Mouse (Mus musculus) hindbrain, embryonic 14.5 days (tissue): ENCODE results near the gene Myh10. TPM values are rescaled to one million over a fixed set of nuclear protein-coding genes. Genes with fewer than 3 reads are reported as not detected.

Experiments used
- ATAC-seq: fragments of 200-750 bp; cut with Nextera tagmentation; 2 replicates; pipeline ENCODE4 v1.8.0; 2017; ENCODE audit warnings: moderate number of reproducible peaks, mild to moderate bottlenecking, moderate TSS enrichment, moderate library complexity; ENCODE audit not compliant: low FRiP score
- DNase-seq: peaks from one replicate; pipeline ENCODE4 v3.0.0-alpha.2; 2015; ENCODE audit warnings: low spot score
- H3K27ac ChIP-seq: fragments of 300-500 bp; sonication (generic); 2 replicates; pipeline ENCODE4 v1.5.1; 2014; ENCODE audit warnings: mild to moderate bottlenecking, moderate library complexity
- H3K27me3 ChIP-seq: fragments of 300-500 bp; sonication (generic); 2 replicates; pipeline ENCODE4 v1.6.1; 2014; ENCODE audit warnings: mild to moderate bottlenecking, low read length, mixed read lengths; ENCODE audit not compliant: control insufficient read depth, insufficient read depth
- H3K36me3 ChIP-seq: fragments of 300-500 bp; sonication (generic); replicated peaks from 2 replicates; pipeline ENCODE4 v1.6.1; 2014; ENCODE audit not compliant: control insufficient read depth, insufficient read depth
- H3K4me1 ChIP-seq: fragments of 300-500 bp; sonication (generic); replicated peaks from 2 replicates; pipeline ENCODE4 v1.6.1; 2014; ENCODE audit warnings: antibody characterized with exemption, low read length, mixed read lengths; ENCODE audit not compliant: control insufficient read depth, insufficient read depth
- H3K4me2 ChIP-seq: fragments of 300-500 bp; sonication (generic); replicated peaks from 2 replicates; pipeline ENCODE4 v1.6.1; 2014; ENCODE audit warnings: mild to moderate bottlenecking, moderate library complexity
- H3K4me3 ChIP-seq: fragments of 300-500 bp; sonication (generic); replicated peaks from 2 replicates; pipeline ENCODE4 v1.5.1; 2014; ENCODE audit warnings: mild to moderate bottlenecking, low read length
- H3K9ac ChIP-seq: fragments of 300-500 bp; sonication (generic); 2 replicates; pipeline ENCODE4 v1.6.1; 2014
- H3K9me3 ChIP-seq: fragments of 300-500 bp; sonication (generic); 2 replicates; pipeline ENCODE4 v1.6.1; 2016; ENCODE audit warnings: low read length; ENCODE audit not compliant: control insufficient read depth
- WGBS: fragments of 180-500 bp; shearing (Covaris S2); extraction: QIAGEN DNeasy Blood & Tissue Kit; methylation state at CpG from one replicate; pipeline ENCODE4 v1.1.7; 2014; 5-methylcytosine and 5-hydroxymethylcytosine counted together
- polyA plus RNA-seq: library from polyadenylated mRNA; unstranded; fragments of >200 nt; fragmentation: Nextera tagmentation; extraction: Ambion mirVana; gene quantifications from 2 replicates; pipeline ENCODE4 v1.2.1, GENCODE M21; 2014

Gene Myh10
- 95.3 and 101 TPM in 2 replicates for polyA plus RNA-seq

DNA sequence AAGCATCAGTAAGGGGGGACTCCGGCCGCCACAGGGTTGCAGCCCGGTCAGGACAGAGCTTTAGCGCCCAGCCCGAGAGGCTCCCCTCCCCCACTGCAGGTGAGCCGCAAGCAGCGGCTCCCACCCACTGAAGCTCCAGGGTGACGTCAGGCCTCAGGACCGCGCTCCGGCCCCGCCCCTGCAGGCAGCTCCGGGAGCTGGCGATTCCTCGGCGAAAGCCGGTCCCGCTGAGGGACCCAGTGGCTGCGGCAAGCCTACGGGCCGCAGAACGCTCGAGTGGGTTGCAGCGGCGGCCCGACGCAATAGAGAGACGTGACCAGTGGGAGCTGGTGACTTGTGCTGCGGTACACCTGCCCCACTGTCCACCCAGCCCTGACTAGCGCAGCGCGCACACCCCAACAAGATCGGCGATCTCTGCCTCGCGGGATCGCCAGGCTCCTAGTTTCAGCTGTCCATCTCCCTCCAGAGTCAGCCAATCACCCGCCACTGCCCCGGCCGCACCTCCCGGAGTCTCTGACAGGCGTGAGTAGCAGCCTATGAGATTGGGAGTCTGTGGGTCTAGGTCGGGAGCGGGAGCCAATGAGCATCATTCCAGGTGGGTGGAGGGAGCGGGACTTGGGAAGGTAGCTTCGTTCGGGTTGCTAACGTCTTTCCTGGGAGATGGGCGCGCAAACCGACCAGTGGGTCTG lies at the start of gene Myh10:
TSS of gene Myh10 (plus strand) at position 239 of the 689 bp plus-strand sequence.
- H3K9ac ChIP-seq = peak within 1 kb of the TSS; percentile 87
- H3K4me1 ChIP-seq = peaks cover 11% of the 10 kb centered on the region
- H3K27me3 ChIP-seq = no peaks in the 10 kb centered on the region
- ATAC-seq (peak; percentile 99), DNase-seq (peak; percentile 98)
- H3K4me2 ChIP-seq = peak within 1 kb of the TSS; percentile 59
- H3K36me3 ChIP-seq = no peaks in the 10 kb centered on the region
- peak within 1 kb of the TSS; percentile 80 for H3K4me3 ChIP-seq
- 0% methylated on average over 51 of the region's 51 CpGs for WGBS
- H3K27ac ChIP-seq = peak within 1 kb of the TSS; percentile 96
- no peaks in the 10 kb centered on the region for H3K9me3 ChIP-seq

DNA sequence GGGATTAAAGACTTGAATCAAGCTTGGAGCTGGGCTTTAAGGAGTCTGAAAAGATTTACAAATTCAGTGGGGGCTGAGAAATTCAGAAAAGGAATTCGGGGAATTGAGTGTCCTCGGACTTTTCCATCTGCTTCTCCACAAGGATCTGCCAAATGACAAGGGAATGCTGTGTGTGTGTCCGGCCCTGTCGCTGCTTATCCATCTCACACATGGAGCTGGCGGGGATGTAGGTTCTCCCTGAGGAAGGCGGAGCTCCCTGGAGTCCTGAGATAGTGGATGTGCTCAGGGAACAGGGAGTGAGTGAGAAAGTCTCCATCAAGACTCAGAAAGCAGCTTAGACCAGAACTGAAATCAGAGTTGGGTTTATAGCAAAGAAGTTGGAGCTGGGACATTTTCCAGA lies 46.6 kb upstream of the Myh10 start:
- DNase-seq = no peak
- no peaks in the 10 kb centered on the region for H3K36me3 ChIP-seq
- no peak for ATAC-seq

DNA sequence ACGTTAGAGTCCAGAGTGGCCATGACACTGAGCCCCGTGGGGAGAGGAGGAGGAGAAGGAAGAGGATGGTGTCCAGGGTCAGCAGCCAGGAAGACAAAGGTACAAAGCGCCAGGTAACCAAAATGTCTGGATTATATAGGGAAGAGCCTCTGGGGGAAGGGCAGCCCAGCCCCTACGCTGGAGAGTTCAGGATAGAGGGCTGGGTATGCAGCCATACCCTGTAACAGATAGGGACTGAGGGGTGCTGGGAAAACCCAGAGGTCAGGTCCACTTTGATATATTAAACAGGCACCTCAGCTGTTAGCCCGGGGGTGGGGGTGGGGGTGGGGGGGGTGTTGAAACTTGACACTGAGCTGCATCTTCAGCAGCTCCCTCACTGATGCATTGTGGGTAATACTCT lies 43.6 kb upstream of the Myh10 start:
- no peak overlapping the region for H3K4me3 ChIP-seq
- ATAC-seq (no peak), DNase-seq (no peak)
- 72% methylated on average over 5 of the region's 5 CpGs for WGBS
- H3K27me3 ChIP-seq = no peaks in the 10 kb centered on the region
- no peak overlapping the region for H3K9ac ChIP-seq
- no peaks in the 10 kb centered on the region for H3K9me3 ChIP-seq
- H3K36me3 ChIP-seq = no peaks in the 10 kb centered on the region
- H3K27ac ChIP-seq = no peak overlapping the region
- no peak overlapping the region for H3K4me2 ChIP-seq
- H3K4me1 ChIP-seq = no peaks in the 10 kb centered on the region

More for the DNA sequence above, 46.6 kb upstream of the Myh10 start:
- no peak overlapping the region for H3K4me3 ChIP-seq
- no peaks in the 10 kb centered on the region for H3K9me3 ChIP-seq
- no peak overlapping the region for H3K9ac ChIP-seq
- H3K4me2 ChIP-seq = no peak overlapping the region
- no peaks in the 10 kb centered on the region for H3K4me1 ChIP-seq
- no peak overlapping the region for H3K27ac ChIP-seq
- 58% methylated on average over 6 of the region's 6 CpGs for WGBS
- no peaks in the 10 kb centered on the region for H3K27me3 ChIP-seq

DNA sequence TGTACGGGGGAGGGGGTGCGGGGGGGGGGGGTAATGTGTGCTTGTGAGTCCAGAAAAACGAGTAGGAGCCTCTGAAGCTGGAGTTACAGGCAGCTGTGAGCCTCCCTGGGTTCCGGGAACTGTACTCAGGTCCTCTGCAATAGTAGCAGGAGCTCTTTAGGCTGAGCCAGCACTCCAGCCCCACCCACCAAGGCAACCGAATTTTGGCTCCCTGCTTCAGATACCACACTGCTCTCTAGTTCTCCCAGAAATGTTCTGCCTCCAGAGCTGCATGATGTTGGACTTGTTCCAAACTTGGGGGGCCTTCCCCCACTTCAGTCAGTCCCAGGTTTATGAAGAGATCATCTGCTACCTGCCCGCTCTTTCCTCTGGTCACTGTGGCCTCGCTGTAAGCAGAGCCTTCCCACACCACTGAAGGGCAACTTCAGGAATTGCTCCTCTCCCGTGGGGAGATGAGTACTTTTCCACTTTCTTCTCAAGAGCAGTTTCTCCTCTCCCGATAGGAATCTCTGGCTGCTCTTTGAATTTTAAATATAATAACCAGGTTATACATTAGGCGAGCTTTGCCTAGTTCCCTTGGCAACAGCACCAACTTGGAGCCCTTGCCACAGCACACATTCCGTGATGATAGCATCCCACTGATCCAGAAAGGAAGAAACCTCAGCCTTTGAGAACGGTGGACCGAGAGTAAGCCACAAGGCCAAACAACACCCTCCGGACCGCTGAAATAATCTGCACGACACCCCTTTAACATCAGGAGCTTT lies 42.8 kb upstream of the Myh10 start:
- WGBS = 72% methylated on average over 16 of the region's 16 CpGs
- no peak for DNase-seq

DNA sequence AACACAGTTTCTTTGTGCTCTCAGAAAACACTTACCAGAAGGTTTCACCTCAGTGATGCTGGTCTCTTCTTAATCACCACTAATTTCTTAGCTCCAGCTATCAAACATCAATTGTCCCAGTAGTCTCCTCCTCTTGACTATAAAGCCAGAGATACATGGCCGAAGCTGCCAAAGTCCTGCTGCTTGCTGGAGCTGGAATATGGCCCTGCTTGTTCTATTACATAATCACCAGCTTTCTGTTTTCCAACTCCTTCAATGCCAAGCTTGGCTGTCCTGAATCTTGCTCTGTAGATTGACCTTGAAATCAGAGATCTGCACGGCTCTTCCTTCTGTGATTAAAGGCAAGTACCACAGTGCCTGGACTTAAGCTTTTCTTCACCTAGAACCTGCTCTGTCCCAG lies 39.8 kb upstream of the Myh10 start:
- no peak for ATAC-seq
- no peaks in the 10 kb centered on the region for H3K36me3 ChIP-seq
- H3K27me3 ChIP-seq = no peaks in the 10 kb centered on the region
- no peak overlapping the region for H3K9ac ChIP-seq
- no peaks in the 10 kb centered on the region for H3K4me1 ChIP-seq
- 88% methylated on average over 2 of the region's 2 CpGs for WGBS
- no peak overlapping the region for H3K27ac ChIP-seq
- H3K4me2 ChIP-seq = no peak overlapping the region
- DNase-seq = no peak
- H3K4me3 ChIP-seq = no peak overlapping the region
- no peaks in the 10 kb centered on the region for H3K9me3 ChIP-seq

More for the DNA sequence above, 42.8 kb upstream of the Myh10 start:
- no peak overlapping the region for H3K9ac ChIP-seq
- ATAC-seq = no peak
- H3K27ac ChIP-seq = no peak overlapping the region
- no peak overlapping the region for H3K4me3 ChIP-seq
- H3K4me2 ChIP-seq = no peak overlapping the region
- no peaks in the 10 kb centered on the region for H3K4me1 ChIP-seq
- no peaks in the 10 kb centered on the region for H3K27me3 ChIP-seq
- no peaks in the 10 kb centered on the region for H3K9me3 ChIP-seq
- no peaks in the 10 kb centered on the region for H3K36me3 ChIP-seq

DNA sequence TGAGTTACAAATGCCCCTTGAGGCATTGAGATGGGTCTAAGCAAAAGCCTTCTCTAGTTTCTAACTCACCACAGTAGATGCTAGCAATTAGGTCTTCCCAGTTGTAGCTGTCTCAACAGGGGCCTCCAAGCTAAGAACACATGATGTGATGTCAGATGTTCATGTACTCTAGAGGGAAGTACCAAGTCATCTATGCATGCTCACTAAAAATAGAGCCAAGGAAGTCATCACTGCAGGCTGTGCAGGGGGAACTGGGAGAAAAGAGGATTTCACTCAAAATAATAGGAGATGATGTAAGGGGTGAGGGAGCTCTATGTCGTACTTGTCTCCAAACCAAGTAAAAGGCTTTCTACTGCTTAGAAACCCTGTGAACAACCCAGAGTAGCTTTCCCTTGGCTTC lies 35.8 kb upstream of the Myh10 start:
- ATAC-seq = no peak
- no peak overlapping the region for H3K9ac ChIP-seq
- no peak overlapping the region for H3K4me3 ChIP-seq
- no peaks in the 10 kb centered on the region for H3K9me3 ChIP-seq
- no peak overlapping the region for H3K4me2 ChIP-seq
- no peaks in the 10 kb centered on the region for H3K36me3 ChIP-seq
- no peak overlapping the region for H3K27ac ChIP-seq
- no peak for DNase-seq
- no peaks in the 10 kb centered on the region for H3K4me1 ChIP-seq
- 78% methylated on average over 1 of the region's 1 CpGs for WGBS
- no peaks in the 10 kb centered on the region for H3K27me3 ChIP-seq

DNA sequence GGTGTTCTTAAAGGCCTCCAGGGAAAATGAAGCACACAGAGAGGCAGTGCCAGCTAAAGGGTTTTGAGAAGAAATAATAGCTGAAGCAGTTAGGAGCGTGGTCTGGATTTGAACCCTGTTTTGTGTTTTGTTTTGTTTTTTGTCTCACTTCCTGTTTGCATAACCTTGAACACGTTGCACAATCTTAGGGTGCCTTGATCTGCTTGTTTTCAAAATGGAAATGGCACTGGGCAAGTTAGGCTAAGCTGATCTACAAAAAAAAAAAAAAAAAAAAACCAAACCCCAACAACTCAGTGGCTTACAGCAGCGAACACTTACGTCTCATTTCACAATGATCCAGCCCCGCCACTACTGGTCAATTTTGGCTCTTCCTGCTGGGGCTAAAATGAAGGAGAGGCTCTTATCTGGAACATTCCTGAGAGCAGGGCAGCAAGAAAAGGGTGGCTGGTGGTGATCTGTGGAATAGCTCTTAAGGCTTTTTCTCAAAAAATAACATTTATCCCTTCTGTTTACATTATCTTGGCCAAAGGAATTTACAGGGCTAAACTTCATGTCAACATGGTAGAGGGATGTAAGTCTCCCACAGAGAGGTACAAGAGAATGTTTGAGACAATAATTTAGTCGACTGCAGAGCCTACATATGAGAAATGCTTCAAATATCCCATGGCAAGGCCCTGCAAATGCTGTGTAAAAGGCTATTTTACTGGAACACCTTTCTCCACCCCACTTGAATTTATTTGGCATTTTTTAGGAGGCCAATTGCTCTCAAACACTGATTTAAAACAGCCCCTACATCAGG lies 34.3 kb upstream of the Myh10 start:
- no peaks in the 10 kb centered on the region for H3K4me1 ChIP-seq
- H3K9me3 ChIP-seq = no peaks in the 10 kb centered on the region
- no peak overlapping the region; the same call in 1 of the 2 replicates for H3K27ac ChIP-seq
- H3K36me3 ChIP-seq = no peaks in the 10 kb centered on the region
- DNase-seq (no peak), ATAC-seq (no peak)
- H3K4me2 ChIP-seq = no peak overlapping the region
- H3K27me3 ChIP-seq = no peaks in the 10 kb centered on the region
- no peak overlapping the region for H3K9ac ChIP-seq
- WGBS = 60% methylated on average over 6 of the region's 6 CpGs
- H3K4me3 ChIP-seq = no peak overlapping the region

DNA sequence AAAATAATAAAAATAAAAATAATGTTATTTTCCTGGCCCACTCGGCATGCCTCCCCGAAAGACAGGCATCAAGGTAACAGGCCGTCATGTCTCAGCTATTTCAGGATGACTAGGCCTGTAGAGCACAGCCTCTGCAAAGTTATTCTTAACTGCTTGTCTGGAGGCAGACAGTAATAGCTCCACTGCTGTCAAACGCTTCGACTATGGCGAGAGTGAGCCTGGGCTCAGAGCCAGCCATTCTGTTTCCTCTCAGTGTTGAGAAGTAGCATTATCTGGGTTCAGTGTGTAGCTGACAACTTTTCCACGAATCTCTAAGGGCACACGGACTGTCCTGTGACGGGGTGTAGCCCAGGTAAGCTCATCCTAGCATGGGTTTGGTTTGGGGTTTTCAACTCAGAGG lies 33.5 kb upstream of the Myh10 start:
- H3K4me1 ChIP-seq = no peaks in the 10 kb centered on the region
- ATAC-seq (no peak), DNase-seq (peak; percentile 38)
- no peaks in the 10 kb centered on the region for H3K36me3 ChIP-seq
- no peak overlapping the region for H3K27ac ChIP-seq
- no peak overlapping the region for H3K9ac ChIP-seq
- H3K4me2 ChIP-seq = no peak overlapping the region
- H3K4me3 ChIP-seq = no peak overlapping the region
- no peaks in the 10 kb centered on the region for H3K9me3 ChIP-seq
- no peaks in the 10 kb centered on the region for H3K27me3 ChIP-seq
- 76% methylated on average over 9 of the region's 9 CpGs for WGBS

DNA sequence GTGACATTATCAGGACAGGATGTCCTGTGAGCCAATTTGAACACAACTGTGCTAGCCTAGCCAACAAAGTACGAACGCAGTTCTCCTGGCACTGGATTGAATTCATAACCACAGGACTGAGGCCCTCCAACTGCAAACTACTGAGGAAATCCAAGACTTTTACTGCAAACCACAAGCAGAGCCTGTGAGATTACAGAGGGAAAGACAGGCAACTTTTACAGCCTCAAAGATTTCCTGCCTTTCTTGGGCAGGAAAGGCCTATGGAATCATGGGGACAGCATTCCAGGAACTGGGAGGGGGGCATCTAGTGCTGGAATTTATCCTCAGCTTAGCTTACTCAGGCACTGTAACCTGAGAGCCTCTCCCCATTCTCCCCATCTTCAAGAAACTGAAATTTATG lies 26.0 kb upstream of the Myh10 start:
- no peak overlapping the region for H3K4me2 ChIP-seq
- no peaks in the 10 kb centered on the region for H3K9me3 ChIP-seq
- 89% methylated on average over 2 of the region's 2 CpGs for WGBS
- no peak overlapping the region for H3K27ac ChIP-seq
- H3K9ac ChIP-seq = no peak overlapping the region
- no peaks in the 10 kb centered on the region for H3K4me1 ChIP-seq
- no peaks in the 10 kb centered on the region for H3K36me3 ChIP-seq
- no peaks in the 10 kb centered on the region for H3K27me3 ChIP-seq
- no peak overlapping the region for H3K4me3 ChIP-seq
- DNase-seq (no peak), ATAC-seq (no peak)
